Mouse (Mus musculus) layer of hippocampus, adult 8-10 months (tissue): ENCODE measurements at regions not wholly inside any gene's neighbourhood (a gene's known extent, or its start where the extent isn't known, plus 50 kb on each side); places are given as distances from the start of the nearest gene placed in this dataset.
A peak's percentile ranks its signal among the peaks of the same experiment; 100 is the strongest.

Experiments used
- DNase-seq, 2 experiments: peaks; one replicate each; pipeline ENCODE4 v3.0.0; 2022; ENCODE audit warnings: low spot score in 2 of 2

DNA sequence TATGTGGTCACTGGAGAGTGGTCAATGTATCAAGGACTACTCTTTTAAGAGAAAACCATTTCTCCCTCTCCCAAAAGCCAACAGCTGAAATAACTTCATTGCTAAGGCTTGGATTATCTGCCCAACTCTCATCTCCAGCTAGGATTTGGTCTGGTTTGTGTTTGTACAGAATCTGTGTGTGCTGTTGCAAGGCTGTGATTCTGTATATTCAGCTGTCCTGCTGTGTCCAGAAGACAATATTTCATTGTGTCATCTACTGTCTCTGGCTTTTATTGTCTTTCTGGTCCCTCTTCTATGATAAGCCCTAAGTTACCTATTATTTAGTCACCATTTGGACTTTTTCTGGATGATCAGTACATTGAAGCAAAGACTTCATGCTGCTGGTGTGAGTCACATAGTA, 110.9 kb downstream of the Cenpc1 start:
- DNase-seq = no peak

DNA sequence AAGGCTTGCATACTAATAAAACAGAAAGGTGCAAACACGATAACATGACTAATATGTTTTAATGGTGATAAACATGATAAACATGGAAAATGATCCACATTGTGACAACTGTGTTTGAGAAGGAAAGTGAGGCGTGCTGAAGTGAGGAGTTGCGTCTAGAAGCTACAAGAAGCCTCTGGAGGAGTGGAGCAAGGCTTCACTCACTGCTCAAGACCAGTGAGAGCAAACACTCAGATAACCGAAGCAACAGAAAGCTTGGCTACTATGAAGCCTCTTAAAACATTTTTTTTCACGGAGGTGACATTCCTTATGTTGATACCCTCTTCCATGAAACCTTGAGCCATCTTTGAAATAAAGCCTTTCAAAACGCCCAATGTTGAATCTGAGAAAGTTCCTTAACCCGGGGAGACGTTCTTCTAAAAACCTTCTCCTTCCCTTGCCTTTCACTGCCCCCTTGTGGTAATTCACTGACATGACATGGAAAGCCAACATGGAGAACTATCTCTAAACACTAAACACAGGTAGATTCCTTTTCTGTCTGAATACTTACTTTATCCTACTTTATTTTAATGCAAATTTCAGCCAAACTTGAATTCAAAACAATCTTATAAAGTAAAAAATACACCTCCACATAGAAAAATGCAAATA, 128.6 kb downstream of the Cenpc1 start:
- peak; percentile 23 to 46 for DNase-seq

DNA sequence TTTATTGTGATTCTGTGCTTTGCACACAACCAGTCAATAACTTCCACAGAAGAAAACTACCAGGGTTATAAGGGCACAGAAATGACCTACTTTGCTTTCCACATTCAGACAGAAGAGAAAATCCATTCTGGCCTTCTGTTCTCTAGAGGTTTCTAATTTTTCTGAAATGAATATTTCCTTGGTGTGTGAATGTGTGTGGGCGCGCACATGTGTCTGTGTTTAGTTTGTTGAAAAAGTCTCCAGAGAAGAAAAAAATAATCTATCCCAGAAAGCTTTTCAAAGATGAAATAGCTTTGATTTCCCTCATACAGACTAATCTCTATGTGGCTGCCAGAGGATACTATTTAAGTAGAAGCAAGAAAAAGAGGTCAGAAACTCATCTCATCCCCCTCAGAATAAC, 147.1 kb downstream of the Cenpc1 start:
- peak; percentile 27 to 35 for DNase-seq

DNA sequence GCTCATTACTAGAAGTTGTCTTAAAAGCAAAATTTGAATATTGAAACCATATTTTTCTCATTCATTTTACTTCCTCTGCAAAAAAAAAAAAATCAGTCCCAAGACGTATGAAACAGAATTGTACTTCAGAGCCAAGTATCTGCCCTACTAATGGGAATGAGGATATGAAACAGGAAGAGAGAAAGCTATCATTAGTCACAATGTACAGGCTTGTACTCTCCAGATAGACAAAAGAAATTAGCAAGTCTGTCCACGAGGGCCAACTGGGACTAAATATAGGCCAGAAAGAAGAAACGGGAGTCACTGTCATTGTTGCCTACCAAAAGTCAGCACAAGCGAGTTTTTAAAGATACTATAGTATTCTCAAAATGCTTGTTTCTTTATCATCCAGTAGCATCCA, 150.4 kb downstream of the Cenpc1 start:
- no peak for DNase-seq

DNA sequence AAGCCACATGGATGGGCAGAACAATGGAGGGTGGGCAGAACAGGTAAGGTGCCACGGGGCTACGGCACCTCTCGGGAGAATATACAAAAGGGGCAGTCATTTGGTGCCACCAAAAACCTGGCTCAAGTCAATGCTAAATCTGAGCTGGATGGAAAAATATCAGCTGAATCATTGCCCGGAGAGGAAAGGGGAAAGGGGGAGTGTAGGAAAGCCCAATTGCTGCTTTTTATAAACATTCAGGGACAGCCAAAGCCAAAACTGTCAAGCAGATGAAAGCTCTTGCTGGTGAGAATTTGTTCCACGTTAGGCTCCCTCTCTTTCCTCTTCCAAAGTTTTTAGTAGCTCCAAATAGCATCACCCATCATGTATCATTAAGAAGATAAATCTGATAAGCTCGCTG, 168.9 kb downstream of the Cenpc1 start:
- DNase-seq = no peak

DNA sequence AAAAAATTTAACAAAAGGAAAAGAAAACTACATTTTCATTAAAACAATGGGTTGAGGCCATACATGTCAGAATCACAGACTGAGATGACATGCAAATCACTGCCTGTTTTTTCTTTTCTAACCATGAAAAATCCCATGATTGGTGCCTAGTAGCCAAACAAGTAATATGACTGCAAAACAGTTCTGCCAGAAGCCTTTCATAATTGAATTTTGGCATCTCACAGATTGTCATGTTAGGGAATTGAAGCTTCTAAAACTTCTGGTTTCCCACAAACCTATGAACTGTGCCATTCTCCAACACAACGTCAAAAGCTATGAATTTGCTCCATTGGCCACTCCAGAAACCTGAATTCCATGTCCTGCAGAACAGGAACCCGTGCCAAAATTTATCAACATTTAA, 169.6 kb downstream of the Cenpc1 start:
- no peak for DNase-seq

DNA sequence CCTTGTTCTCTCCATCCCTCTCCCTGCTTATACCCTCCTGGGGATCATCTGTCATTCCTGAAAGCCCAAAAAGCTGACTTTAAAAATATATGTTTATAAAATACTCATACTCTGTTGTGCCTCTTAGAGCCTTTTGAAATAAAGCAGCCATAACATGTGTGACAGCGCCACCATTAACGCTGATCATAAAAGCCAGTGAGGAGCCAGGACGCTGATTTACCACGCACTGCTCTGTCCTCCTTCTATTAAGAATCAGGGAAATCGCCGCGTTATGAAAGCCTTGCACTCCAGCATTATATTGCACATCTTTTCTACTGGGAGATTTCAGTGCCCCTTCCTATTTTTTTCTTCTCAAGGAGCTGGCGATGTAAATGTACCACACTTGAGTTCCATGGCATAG, 195.1 kb downstream of the Cenpc1 start:
- DNase-seq = no peak

DNA sequence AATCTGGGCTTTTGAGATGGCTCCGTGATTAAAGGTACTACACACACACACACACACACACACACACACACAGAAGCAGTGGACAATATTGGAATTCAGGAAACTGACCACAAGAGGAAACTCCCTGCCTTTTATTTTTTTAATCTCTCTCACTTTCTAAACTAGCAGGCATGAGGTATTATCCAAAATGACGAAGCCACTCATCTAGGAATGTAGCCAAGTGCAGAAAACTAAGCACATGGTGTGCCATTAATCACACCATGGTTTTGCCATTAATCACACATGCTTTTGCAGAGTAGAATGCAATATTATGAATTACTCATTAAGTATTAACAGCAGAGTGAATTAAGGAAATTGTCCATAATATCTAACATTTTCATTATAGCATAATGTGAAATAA, 232.8 kb downstream of the Cenpc1 start:
- DNase-seq = peak in 1 of 2 experiments; percentile 8

DNA sequence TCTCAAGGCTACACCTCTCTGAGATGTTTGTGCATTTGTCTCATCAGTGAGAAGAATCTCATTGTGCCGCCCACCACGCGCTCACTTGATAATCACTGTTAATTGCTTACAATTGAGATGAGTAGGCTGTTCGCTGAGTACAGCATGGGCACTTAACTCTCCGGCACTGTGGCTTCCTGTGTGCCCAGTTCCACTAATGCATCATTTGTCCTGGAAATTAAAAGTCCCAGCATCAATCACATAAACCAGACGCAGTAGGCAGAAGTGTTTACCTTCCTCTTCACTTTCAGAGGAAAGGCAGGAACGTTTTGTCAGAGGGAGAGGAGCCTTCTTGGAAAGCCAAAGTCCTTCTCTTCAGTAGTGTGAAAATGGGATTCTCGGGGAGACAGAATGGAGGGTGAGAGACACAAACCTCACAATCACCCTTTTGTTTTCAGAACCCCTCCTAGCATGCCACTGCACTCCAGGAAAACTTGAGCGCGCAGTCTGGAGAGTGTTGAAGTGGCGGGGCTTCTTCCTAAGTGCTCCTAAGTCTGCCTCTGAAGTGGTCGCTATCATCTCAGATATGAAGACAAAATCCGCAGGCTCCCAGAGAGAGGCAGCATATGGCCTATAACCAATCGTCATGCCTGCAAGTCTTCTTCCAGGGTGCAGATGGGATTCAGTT, 269.7 kb downstream of the Cenpc1 start:
- DNase-seq = no peak

DNA sequence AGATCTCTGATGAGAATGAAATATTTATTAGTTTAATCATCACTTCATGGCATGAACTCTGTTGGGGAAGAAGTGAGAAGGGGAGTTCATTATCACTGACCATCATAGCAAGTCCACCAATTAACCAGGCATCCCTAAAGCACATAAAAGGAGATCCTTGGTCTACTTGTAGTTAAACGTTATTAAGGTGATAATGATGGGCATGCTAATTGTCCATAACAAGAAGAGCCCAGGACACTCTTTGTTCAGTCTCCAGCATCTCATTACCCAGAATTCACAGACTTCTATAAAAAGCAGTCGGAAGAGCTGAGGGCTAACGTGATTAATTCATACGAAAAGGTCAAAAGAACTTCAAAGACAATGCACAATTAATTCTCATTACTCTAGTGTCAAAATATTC, 272.2 kb downstream of the Cenpc1 start:
- DNase-seq = no peak

DNA sequence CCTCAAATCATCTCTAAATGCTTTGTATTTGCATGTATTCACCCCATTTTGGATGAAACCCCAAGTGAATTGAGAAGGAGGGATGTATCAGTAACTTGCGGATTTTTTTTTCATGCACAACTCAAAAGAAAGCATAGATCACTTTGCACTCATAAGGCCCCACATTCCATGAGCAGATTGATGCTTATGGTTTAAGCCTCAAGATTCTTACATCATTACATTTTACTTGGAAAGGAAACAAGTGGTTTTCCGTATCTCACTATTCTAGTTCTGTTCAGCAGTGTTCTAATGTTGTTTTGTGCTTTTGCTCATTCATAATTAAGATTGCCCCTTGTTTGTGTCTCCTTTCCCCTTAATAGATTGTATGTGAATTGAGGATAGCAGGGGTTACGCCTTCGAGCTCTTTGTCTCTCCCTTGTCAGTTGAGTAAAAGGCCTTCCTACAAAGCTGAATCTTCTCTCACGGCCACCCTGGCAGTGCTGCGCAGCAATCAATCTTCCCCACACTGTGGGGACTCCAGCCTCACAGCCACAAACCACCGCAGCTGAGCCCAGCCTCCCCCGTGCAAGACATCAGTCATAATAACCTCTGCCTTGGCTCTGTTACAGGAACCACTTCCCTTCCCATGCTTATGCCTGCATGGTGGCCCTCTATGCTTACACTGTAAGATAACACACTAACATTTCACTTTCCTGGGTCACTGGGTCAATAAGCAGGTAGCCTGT, 284.5 kb downstream of the Cenpc1 start:
- DNase-seq = no peak

DNA sequence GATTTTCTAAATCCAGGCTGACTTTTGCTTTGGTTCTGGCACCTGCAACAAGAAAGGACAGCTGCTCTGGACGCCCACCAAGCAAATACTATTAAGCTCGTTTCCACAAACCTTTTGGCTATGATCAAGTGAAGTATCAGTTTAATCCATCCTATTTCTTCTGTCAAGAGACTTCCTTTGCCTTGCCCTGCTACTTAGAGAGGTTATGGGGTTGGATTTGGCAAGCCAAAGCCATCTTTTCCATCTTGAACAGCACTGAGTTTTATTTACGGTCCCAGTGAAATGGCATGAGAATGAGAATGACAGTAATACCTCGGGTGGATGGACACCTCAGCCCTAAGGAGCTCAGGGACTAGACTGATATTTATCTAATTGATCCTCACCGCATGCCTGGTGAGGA, 285.4 kb downstream of the Cenpc1 start:
- DNase-seq = no peak

DNA sequence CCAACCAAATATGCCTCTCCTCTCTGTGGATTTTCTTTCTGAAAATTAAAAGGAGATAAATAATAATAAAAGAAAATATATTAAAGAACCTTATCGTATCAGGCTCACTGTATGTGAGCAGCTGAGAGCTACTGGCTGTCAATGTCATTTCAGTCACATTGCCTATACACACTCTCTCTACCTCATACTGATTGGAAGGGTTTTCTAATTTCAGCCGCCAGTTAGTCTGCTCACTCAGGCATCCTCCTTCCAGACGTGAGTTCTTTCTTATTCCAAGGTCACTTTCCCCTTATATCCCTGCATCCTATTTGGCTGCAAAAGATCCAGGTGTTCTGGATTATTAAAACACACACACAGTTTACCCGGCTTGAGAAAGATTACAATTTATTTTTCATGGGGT, 286.2 kb downstream of the Cenpc1 start:
- no peak for DNase-seq

DNA sequence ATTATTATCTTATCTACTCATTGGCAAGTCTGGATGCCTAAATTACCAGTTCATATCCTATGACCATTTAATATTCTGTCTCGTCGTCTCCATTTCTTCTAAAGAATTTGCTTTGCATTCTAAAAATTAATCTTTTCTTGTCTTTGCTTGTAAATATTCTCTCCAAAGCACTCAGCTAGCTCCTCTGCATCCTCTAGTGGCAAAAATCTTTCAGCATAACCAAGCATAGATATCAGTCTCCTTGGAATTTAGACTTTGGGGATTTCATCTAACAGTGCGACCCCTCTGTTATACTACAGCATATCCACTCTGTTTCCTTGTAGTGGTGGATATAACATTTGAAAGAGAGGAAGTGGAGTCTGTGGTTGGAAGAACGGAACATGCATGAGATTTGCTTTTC, 292.7 kb downstream of the Cenpc1 start:
- DNase-seq = no peak

DNA sequence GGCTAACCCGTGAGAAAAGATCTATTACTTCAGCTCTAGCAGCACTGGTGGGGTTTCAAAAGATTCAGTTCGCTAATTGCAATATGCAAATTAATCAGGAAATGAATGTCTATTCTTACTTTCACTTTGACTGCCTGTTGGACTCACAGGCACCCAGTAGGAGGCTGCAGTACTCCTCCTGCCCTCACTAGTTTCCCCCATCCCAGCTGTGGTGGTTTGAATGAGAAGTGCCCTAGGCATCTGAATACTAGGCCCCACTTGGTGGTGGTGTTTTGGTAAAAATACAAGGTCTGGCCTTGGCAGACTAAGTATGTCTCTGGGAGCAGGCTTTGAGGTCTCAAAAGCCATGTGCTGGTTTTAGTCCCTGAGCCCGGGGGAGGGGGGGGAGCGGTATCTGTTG, 293.3 kb downstream of the Cenpc1 start:
- peak in 1 of 2 experiments; percentile 28 for DNase-seq

DNA sequence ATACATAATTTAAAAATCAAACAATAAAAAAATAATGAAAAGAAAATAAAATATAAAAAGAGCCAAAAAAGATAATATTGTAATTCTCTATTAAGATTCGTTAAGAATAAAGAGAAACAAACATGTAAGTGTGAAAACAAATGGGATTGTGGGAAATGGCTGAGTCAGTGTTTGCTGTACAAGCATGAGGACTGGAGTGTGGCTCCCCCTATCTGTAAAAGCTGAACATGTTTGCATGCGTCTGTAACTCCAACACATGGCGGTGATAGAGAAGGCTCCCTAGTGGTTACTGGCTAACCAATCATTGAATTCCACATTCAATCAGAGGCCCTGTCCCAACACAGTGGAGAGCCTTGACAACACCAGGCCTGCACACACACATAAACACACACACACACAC, 298.2 kb downstream of the Cenpc1 start:
- DNase-seq = no peak

DNA sequence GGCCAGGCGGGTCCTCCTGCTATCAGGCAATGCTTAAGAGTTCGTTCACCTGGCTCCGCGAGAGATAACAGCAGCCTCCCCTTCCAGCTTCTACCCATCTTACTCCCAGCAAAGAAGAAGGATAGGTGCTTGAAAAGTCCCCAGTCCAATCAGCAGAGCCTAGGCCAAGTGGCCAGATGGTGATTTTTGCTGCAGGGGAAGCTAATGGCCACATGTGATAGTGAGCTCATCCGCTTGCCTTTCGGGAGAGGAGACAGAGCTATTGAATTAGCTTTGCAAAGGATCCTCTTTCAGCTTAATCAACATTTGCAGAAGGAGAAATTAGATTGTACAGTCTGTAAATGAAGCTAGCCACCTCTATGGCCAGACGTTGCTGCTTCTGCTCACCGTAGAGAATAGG, 308.7 kb downstream of the Cenpc1 start:
- DNase-seq = no peak

DNA sequence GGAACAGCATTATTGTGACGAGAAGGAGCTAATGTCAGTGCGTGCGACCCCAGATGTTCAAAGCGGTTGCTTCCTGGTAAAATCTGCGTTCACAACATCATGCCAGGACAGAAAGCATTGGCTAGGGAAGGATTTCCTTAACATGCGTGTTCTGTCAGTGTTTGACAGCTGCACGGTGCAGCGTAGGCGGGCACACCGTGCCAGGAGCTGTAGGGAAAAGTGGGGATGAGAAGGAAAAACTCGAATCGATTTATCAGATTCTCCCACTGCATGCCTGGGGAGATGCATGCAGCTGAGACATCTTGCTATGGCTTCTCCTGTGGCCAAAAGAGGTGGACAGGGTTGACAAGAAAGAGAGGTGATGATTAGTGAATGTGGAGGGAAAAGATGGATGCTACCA, 311.2 kb downstream of the Cenpc1 start:
- DNase-seq = peak; percentile 21 to 53

DNA sequence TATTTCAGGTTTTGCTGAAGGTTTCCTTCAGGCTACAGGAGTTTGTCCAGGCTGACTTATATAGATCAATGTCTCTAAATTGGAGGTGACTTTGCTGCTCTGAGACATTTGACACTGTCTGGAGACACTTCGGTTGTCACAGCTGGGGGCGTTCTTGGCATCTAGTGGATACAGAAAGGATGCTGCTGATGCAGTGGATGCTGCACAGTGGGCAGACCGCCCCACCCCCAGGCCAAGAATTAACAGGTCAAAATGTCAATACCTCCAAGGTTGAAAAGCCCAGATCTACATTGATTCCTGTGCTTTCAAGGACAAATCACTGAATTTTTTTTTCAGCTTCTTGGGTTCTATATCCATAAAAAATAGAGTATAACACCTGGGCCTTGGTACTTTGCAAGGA, 312.3 kb downstream of the Cenpc1 start:
- no peak for DNase-seq

DNA sequence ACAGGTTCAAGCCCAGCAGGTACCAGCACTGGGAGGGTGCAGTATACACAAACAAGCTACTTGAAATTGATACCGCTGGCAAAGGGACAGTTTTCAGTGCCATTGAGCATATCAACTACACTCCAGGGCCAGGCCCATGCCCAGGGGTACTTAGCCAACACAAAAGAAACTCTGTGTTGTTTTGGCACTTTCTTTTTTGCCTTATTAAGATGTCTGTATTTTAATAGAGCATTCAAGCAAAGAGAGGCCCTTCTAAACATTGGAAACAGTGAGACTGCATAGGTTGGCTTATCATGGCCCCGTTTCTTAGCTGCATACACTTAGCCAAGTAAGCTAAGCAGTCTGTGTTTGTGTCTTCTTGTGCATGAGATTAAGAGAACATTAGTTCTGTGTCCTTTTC, 313.7 kb downstream of the Cenpc1 start:
- DNase-seq = no peak

DNA sequence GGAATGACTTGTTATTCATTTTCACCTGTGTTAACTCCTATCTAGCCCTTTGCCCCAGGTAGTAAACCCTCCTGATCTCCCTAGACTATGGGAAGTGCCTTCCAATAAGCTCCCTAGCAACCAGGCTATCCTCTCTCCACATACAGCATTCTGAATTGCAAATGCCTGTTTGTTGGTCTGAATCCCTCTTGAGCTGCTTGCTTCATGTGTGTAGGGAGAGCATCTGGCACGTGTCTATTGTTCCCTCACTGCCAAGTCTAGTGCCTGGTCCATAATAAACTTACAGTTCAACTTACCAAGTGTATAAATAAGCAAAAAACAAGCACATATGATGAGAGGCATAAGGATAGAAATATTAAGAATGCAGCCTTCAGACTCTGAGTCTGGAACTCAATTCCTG, 314.5 kb downstream of the Cenpc1 start:
- DNase-seq = no peak

DNA sequence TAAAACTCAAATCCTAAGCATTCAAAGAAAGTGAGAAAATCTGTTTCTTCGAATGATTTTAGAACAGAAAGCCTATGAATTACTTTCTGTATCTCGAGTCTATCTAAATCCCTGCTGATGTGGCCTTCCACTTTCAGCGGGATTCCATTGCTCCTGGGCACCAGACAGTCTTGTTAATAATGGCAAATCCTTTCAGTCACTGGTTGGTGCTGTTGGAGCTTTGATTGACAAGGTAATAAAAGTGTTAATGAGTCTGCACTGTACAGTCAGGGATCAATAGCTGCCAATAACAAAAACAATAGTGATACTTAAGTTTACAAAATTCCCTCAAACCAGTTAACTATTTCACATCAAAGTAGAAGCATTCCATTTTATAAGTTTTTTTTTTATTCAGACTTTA, 335.8 kb downstream of the Cenpc1 start:
- no peak for DNase-seq

DNA sequence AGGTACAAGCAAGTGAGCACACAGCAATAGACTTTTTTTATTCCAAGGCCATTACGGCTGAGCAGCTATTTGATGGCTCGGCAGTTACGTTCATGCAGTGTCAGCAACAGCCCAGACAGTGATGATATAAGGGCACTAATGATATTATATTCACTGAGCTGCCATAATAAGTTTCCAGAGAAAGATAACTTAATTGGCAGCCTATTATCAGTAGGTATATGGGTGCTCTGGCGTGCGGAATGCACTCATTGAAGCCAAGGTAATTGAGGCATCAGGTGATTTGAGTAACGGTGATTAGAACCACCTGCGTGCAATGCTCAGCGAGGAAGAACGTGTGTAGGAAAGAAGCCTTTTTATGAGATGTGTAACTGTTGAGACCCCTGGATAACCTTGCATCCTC, 358.0 kb downstream of the Cenpc1 start:
- no peak for DNase-seq
